In genomic region chr15:97829432-97829831, GRCm38 (mm10) we compare ENCODE assay signal across 8 mouse cellular contexts. TPM values are rescaled to one million over a fixed set of nuclear protein-coding genes. Genes with fewer than 3 reads are reported as not detected.
DNase-seq lines count a peak whose midpoint lies in the region; ATAC-seq lines count a peak whose summit lies in the region.
"Had no signal": no experiment of that assay in that cellular context is flagged by ENCODE, and none has a peak within 500 bp of the region (broad histone marks: within the 10 kb centered on the region; RNA-seq: fewer than 3 reads in every experiment).

No protein-coding gene starts in this region.

- no peaks in the 10 kb centered on the region for H3K9me3 ChIP-seq in neural tube, embryonic 11.5 days (ENCODE audit: control insufficient read depth, low read length)
- H3K9me3 ChIP-seq in forebrain, embryonic 15.5 days = no peaks in the 10 kb centered on the region
- no peaks in the 10 kb centered on the region for H3K9me3 ChIP-seq in liver, embryonic 12.5 days (replicated peaks)

- peak overlapping the region; percentile 79 for H3K4me2 ChIP-seq in neural tube, embryonic 11.5 days (ENCODE audit: low read depth)
- peak overlapping the region; percentile 52 for H3K4me2 ChIP-seq in forebrain, embryonic 15.5 days (replicated peaks)
- peak overlapping the region; percentile 97 for H3K4me2 ChIP-seq in liver, embryonic 12.5 days

- H3K4me3 ChIP-seq in neural tube, embryonic 11.5 days (ENCODE audit: low read depth, low read length) = no peak overlapping the region
- peak overlapping the region; percentile 67 for H3K4me3 ChIP-seq in forebrain, embryonic 15.5 days
- peak overlapping the region; percentile 76 for H3K4me3 ChIP-seq in liver, embryonic 12.5 days

- WGBS in neural tube, embryonic 11.5 days = 54% methylated on average over 2 of the region's 2 CpGs
- WGBS in forebrain, embryonic 15.5 days = 64% methylated on average over 2 of the region's 2 CpGs
- 26% methylated on average over 2 of the region's 2 CpGs for WGBS in liver, embryonic 12.5 days (ENCODE audit: insufficient replicate concordance)

- no peaks in the 10 kb centered on the region for H3K27me3 ChIP-seq in neural tube, embryonic 11.5 days (ENCODE audit: control insufficient read depth, insufficient read depth, low read length)
- H3K27me3 ChIP-seq in forebrain, embryonic 15.5 days = no peaks in the 10 kb centered on the region
- H3K27me3 ChIP-seq in liver, embryonic 12.5 days (replicated peaks) = peaks cover 44% of the 10 kb centered on the region

- DNase-seq in neural tube, embryonic 11.5 days (ENCODE audit: low spot score) = peak; percentile 8
- no peak for DNase-seq in neural tube, embryonic 10.5 days (ENCODE audit: extremely low spot score, low spot score)
- DNase-seq in T-cell, adult 2 months (ENCODE audit: low spot score) = no peak
- no peak for DNase-seq in testis, postnatal 10 days (ENCODE audit: low spot score)
- no peak for DNase-seq in lung, postnatal 25 days (ENCODE audit: low spot score)
- DNase-seq: right cerebral cortex, postnatal 25 days had no signal

- H3K36me3 ChIP-seq in neural tube, embryonic 11.5 days (ENCODE audit: control insufficient read depth, insufficient read depth, low read length) = no peaks in the 10 kb centered on the region
- no peaks in the 10 kb centered on the region for H3K36me3 ChIP-seq in forebrain, embryonic 15.5 days
- H3K36me3 ChIP-seq in liver, embryonic 12.5 days = no peaks in the 10 kb centered on the region

- ATAC-seq in neural tube, embryonic 11.5 days (ENCODE audit: insufficient read depth, low FRiP score, low TSS enrichment) = no peak
- ATAC-seq in forebrain, embryonic 15.5 days (replicated peaks) = no peak
- ATAC-seq in liver, embryonic 12.5 days = no peak

- 0 out of 2 replicates have a peak overlapping the region, but pooled peaks have one; percentile 17 for H3K27ac ChIP-seq in neural tube, embryonic 11.5 days (ENCODE audit: low read depth, low read length)
- 0 out of 2 replicates have a peak overlapping the region, but pooled peaks have one; percentile 24 for H3K27ac ChIP-seq in forebrain, embryonic 15.5 days (replicated peaks)
- no peak overlapping the region for H3K27ac ChIP-seq in liver, embryonic 12.5 days

- no peak overlapping the region; the same call in 1 of the 2 replicates for H3K9ac ChIP-seq in neural tube, embryonic 11.5 days (ENCODE audit: low read length)
- 0 out of 2 replicates have a peak overlapping the region, but pooled peaks have one; percentile 92 for H3K9ac ChIP-seq in forebrain, embryonic 15.5 days (replicated peaks)
- H3K9ac ChIP-seq in liver, embryonic 12.5 days = peak overlapping the region; percentile 1; the same call in 1 of the 2 replicates

- peaks cover 31% of the 10 kb centered on the region for H3K4me1 ChIP-seq in neural tube, embryonic 11.5 days (ENCODE audit: control insufficient read depth, insufficient read depth, low read length)
- peaks cover 58% of the 10 kb centered on the region for H3K4me1 ChIP-seq in forebrain, embryonic 15.5 days
- H3K4me1 ChIP-seq in liver, embryonic 12.5 days = peaks cover 90% of the 10 kb centered on the region

RNA-seq across cellular contexts. Expression of gene Hdac7, which starts 14.9 kb away (rescaled TPM):
- 21.0 and 23.2 TPM in 2 replicates for polyA plus RNA-seq in neural tube, embryonic 11.5 days (2014; fragmentation: Nextera tagmentation; extraction: Ambion mirVana)
- polyA plus RNA-seq in forebrain, embryonic 15.5 days (2015; fragmentation: Nextera tagmentation; extraction: Ambion mirVana) = 25.9 and 26.6 TPM in 2 replicates
- 14.0 and 14.3 TPM in 2 replicates for polyA plus RNA-seq in liver, embryonic 12.5 days (2016; fragmentation: Nextera tagmentation; extraction: Ambion mirVana)

RNA-seq across cellular contexts. Expression of gene Slc48a1, which starts 51.1 kb away (rescaled TPM):
- 29.2 and 29.3 TPM in 2 replicates for polyA plus RNA-seq in neural tube, embryonic 11.5 days (2014; fragmentation: Nextera tagmentation; extraction: Ambion mirVana)
- polyA plus RNA-seq in forebrain, embryonic 15.5 days (2015; fragmentation: Nextera tagmentation; extraction: Ambion mirVana) = 64.9 and 66.6 TPM in 2 replicates
- 83.8 and 88.7 TPM in 2 replicates for polyA plus RNA-seq in liver, embryonic 12.5 days (2016; fragmentation: Nextera tagmentation; extraction: Ambion mirVana)
